Mouse (Mus musculus) ES-E14 (cell line): Measurements from ENCODE around the gene 1700102P08Rik.

ENCODE experiments used
- CHD2 ChIP-seq: IDR thresholded peaks from 2 replicates; pipeline ENCODE4 v1.6.1; 2014; ENCODE audit warnings: mild to moderate bottlenecking, low read depth, low read length, inconsistent platforms
- HCFC1 ChIP-seq: IDR thresholded peaks from 2 replicates; pipeline ENCODE4 v1.6.1; 2012; ENCODE audit warnings: low read length, inconsistent platforms, borderline replicate concordance; ENCODE audit not compliant: insufficient read depth

DNA sequence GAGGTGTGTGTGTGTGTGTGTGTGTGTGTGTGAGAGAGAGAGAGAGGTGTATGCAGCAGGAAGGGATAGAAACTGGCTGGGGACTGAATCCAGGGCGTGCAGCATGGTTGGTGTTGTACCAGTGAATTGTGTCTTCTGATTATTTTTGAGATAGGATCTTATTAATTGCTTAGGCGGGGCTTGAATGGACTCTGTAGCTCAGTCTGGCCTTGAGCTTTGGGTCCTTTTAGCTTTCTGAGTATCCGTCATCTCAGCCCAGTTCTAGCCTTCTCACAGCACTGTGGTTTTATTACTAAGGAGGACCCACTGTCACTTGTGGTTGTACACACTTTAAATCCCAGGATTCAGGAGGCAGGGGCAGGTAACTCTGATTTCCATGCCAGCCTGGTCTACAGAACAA is 49.3 kb upstream of the 1700102P08Rik start:
- TF ChIP-seq CHD2 = no peak
- TF ChIP-seq HCFC1 = no peak
